Mouse (Mus musculus) lung, postnatal 25 days (tissue): Measurements from ENCODE around the gene Lsm8.
"Not testable (repeated sequence)": the region's sequence is repeated elsewhere in the genome, so short reads cannot be mapped to it uniquely, and the experiment has no call there.

ENCODE experiments used
- DNase-seq: peaks from one replicate; pipeline ENCODE4 v3.0.0; 2022; ENCODE audit warnings: low spot score

Gene Lsm8

GRCm38 (mm10) chr6:18848051-18848701 lies at the start of gene Lsm8:
TSS of gene Lsm8 (plus strand) at chr6:18848579.
- DNase-seq, result peak; percentile 98

GRCm38 (mm10) chr6:18800869-18801511 lies 47.4 kb upstream of the Lsm8 start:
- no peak for DNase-seq

- no peak for DNase-seq
Observed at GRCm38 (mm10) chr6:18812623-18813022, 35.8 kb upstream of the Lsm8 start.

GRCm38 (mm10) chr6:18815606-18816005 lies 32.8 kb upstream of the Lsm8 start:
- DNase-seq, result no peak

GRCm38 (mm10) chr6:18819343-18819742 lies 29.0 kb upstream of the Lsm8 start:
- peak; percentile 45 for DNase-seq

GRCm38 (mm10) chr6:18820246-18820645 lies 28.1 kb upstream of the Lsm8 start:
- DNase-seq, result no peak

GRCm38 (mm10) chr6:18822812-18823211 lies 25.6 kb upstream of the Lsm8 start:
- DNase-seq, result peak; percentile 18

GRCm38 (mm10) chr6:18832958-18833357 lies 15.4 kb upstream of the Lsm8 start:
- no peak for DNase-seq

GRCm38 (mm10) chr6:18844529-18844928 lies 3.9 kb upstream of the Lsm8 start:
- DNase-seq, result not testable (repeated sequence)

GRCm38 (mm10) chr6:18845571-18845970 lies 2.8 kb upstream of the Lsm8 start:
- not testable (repeated sequence) for DNase-seq

GRCm38 (mm10) chr6:18848702-18849061 lies 303 bp downstream of the Lsm8 start:
- no peak for DNase-seq

GRCm38 (mm10) chr6:18855323-18855722 lies 6.9 kb downstream of the Lsm8 start:
- DNase-seq, result no peak

GRCm38 (mm10) chr6:18856487-18857078 lies 8.2 kb downstream of the Lsm8 start:
- no peak for DNase-seq

GRCm38 (mm10) chr6:18866018-18866417 lies 17.6 kb downstream of the Lsm8 start, which contains the start of gene Ankrd7:
TSS of gene Ankrd7 (plus strand) at chr6:18866318.
- no peak for DNase-seq

- no peak for DNase-seq
Observed at GRCm38 (mm10) chr6:18889030-18889429, 40.7 kb downstream of the Lsm8 start.

GRCm38 (mm10) chr6:18894142-18894541 lies 45.8 kb downstream of the Lsm8 start:
- DNase-seq, result no peak
